Mouse (Mus musculus): ENCODE data around the gene Glrx2. TPM values are rescaled to one million over a fixed set of nuclear protein-coding genes. Genes with fewer than 3 reads are reported as not detected.
A peak's percentile ranks its signal among the peaks of the same experiment; 100 is the strongest.
"Not testable (repeated sequence)": the region's sequence is repeated elsewhere in the genome, so short reads cannot be mapped to it uniquely, and the experiment has no call there.

Gene Glrx2
- 98.3 and 104 TPM in 2 replicates for polyA plus RNA-seq (2015; fragmentation: Nextera tagmentation; extraction: Ambion mirVana)

DNA sequence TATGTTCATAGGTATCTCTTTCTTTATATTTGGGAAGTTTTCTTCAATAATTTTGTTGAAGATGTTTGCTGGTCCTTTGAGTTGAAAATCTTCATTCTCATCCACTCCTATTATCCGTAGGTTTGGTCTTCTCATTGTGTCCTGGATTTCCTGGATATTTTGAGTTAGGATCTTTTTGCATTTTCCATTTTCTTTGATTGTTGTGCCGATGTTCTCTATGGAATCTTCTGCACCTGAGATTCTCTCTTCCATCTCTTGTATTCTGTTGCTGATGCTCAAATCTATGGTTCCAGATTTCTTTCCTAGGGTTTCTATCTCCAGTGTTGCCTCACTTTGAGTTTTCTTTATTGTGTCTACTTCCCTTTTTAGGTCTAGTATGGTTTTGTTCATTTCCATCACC, at the start of gene Glrx2:
Gene Glrx2 (plus strand): TSS at position 301 of the 400 bp plus-strand sequence.
- not testable (repeated sequence) for H3K9me3 ChIP-seq; H3K36me3 ChIP-seq; H3K27ac ChIP-seq; H3K4me3 ChIP-seq (replicated peaks); ATAC-seq (ENCODE audit: insufficient read depth, low FRiP score, low read depth); H3K4me2 ChIP-seq; H3K4me1 ChIP-seq; H3K27me3 ChIP-seq (replicated peaks); H3K9ac ChIP-seq
- WGBS, result no CpG with 5 or more reads among the region's 2 CpGs

- Histone ChIP-seq H3K4me3 (replicated peaks) (no peak overlapping the region), H3K9me3 (no peaks in the 10 kb centered on the region), H3K4me1 (no peaks in the 10 kb centered on the region), H3K9ac (no peak overlapping the region), H3K27ac (no peak overlapping the region), H3K27me3 (replicated peaks) (no peaks in the 10 kb centered on the region), H3K36me3 (peaks cover 12% of the 10 kb centered on the region), H3K4me2 (no peak overlapping the region)
- no peak for ATAC-seq (ENCODE audit: insufficient read depth, low FRiP score, low read depth)
- WGBS, result 84% methylated on average over 4 of the region's 4 CpGs
These were observed 40.3 kb upstream of the Glrx2 start for GRCm38 (mm10) chr1:143675734-143676361.

DNA sequence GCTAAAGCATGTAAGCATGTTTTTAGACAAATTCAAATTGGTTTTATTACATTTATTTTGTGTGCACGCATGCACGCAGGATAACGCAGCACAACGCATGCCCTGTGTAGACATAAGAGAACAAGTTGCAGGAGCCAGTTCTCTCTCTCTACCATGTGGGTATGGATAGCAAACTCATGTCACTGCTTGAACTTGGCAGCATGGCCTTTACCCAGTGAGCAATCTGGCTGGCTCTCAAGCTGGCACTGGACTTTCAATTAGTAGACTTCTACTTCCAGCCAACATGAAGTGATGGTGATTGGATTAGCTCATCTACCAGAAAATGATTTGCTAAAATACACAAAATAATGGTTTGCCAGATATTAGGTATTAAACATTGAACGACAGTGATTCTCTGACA, 35.0 kb upstream of the Glrx2 start:
- Histone ChIP-seq H3K27ac (no peak overlapping the region), H3K4me1 (no peaks in the 10 kb centered on the region), H3K4me3 (replicated peaks) (no peak overlapping the region), H3K27me3 (replicated peaks) (no peaks in the 10 kb centered on the region), H3K36me3 (peaks cover 12% of the 10 kb centered on the region), H3K9ac (no peak overlapping the region), H3K9me3 (no peaks in the 10 kb centered on the region), H3K4me2 (no peak overlapping the region)
- WGBS, result 94% methylated on average over 5 of the region's 5 CpGs
- no peak for ATAC-seq (ENCODE audit: insufficient read depth, low FRiP score, low read depth)

DNA sequence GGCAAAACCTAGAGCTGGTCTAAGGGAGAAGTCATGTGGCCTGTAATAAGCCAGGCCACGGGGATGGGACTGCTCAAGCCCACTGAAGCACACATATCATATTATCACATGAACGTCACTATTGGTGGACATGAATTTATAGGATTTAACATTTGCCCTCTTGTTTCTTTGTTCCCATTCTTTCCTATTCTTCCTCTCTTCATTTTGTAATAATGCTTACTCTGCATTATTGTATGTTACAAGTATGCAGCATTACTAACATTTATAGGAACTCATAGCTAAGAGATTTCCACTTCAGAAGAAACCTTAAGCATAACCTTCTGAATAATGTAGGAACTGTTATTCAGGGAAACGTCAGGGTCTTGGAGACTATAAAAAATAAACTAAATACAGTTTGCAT, 31.3 kb upstream of the Glrx2 start:
- no peak overlapping the region for H3K4me2 ChIP-seq
- H3K9ac ChIP-seq, result no peak overlapping the region
- no peak for ATAC-seq (ENCODE audit: insufficient read depth, low FRiP score, low read depth)
- peaks cover 4% of the 10 kb centered on the region; the same call in 1 of the 2 replicates for H3K36me3 ChIP-seq
- no peaks in the 10 kb centered on the region for H3K4me1 ChIP-seq
- H3K27me3 ChIP-seq (replicated peaks), result no peaks in the 10 kb centered on the region
- H3K4me3 ChIP-seq (replicated peaks), result no peak overlapping the region
- WGBS, result 90% methylated on average over 3 of the region's 3 CpGs
- no peak overlapping the region for H3K27ac ChIP-seq
- no peaks in the 10 kb centered on the region for H3K9me3 ChIP-seq

- H3K4me1 ChIP-seq, result no peaks in the 10 kb centered on the region; the same call in 1 of the 2 replicates
- no peaks in the 10 kb centered on the region for H3K27me3 ChIP-seq (replicated peaks)
- under 1% methylated on average over 13 of the region's 13 CpGs for whole genome bisulfite sequencing
- H3K9ac ChIP-seq, result peak overlapping the region; percentile 76; the same call in 1 of the 2 replicates
- ATAC-seq (ENCODE audit: insufficient read depth, low FRiP score, low read depth), result no peak
- peak overlapping the region; percentile 89 for H3K4me3 ChIP-seq (replicated peaks)
- H3K4me2 ChIP-seq, result peak overlapping the region; percentile 64
- 0 out of 2 replicates have a peak, but pooled peaks cover 3% of the 10 kb centered on the region for H3K36me3 ChIP-seq
- H3K9me3 ChIP-seq, result no peaks in the 10 kb centered on the region
- peak overlapping the region; percentile 94 for H3K27ac ChIP-seq
These were observed 14.4 kb upstream of the Glrx2 start for GRCm38 (mm10) chr1:143701736-143702135.

DNA sequence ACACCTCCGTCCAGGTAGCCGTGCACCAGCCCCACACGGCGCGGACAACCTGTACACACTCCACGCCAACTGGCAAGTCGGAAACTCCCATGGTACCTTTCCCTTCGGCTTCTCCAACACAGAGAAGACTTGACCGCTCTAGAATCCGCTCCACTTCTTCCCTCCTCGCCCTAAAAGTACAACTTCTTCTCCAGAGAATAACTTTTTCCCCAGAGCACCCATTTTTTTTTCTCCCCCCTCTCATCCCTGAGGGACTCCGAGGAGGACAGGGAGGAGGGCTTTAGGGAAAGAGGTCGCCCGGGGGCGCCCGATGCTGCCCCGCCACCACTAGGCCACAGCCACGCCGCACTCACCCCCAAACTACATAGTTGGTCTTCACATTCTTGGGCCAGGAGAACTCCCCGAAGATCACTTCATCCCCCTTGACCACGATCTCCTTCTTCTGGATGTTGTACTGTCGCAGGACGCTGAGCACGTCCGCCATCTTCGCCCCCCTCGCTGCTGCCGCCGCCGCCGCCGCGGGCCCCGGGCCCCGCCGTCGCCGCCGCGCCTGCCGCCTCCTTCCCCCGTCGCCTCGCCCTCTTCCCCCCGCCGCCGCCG, 13.9 kb upstream of the Glrx2 start:
- Histone ChIP-seq H3K4me2 (peak overlapping the region; percentile 64), H3K36me3 (0 out of 2 replicates have a peak, but pooled peaks cover 3% of the 10 kb centered on the region), H3K4me1 (no peaks in the 10 kb centered on the region; the same call in 1 of the 2 replicates), H3K9ac (peak overlapping the region; percentile 76), H3K27me3 (replicated peaks) (no peaks in the 10 kb centered on the region), H3K9me3 (no peaks in the 10 kb centered on the region), H3K27ac (peak overlapping the region; percentile 94), H3K4me3 (replicated peaks) (peak overlapping the region; percentile 89)
- peak; percentile 65 for ATAC-seq (ENCODE audit: insufficient read depth, low FRiP score, low read depth)
- under 1% methylated on average over 44 of the region's 48 CpGs for WGBS

DNA sequence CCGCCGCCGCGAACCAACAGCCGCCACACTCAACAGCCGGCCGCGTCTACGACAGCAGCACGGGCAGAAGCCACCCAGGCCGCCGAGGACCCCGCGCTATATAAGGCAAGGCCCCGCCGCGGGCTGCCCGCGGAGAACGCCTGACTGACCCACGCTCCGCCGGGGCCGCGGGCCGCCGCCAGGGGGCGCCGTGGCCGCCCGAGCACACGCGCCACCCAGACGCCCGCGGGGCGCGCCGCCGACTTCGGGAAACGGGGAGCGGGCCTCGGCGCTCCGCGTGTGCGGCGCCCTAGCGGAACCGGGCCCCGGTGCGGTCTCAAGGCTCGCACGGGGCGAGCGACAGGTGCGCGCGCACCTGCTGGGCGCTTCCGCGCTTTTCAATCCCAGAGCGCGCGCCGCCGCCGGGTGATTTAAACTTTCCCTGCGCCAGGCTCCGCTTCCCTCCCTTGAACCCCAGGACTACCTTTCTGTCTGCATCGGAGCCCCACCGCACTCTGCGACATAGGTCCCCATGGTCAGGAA, 13.3 kb upstream of the Glrx2 start, which contains the start of gene Cdc73:
Gene Cdc73 (minus strand): TSS at position 153 of the 522 bp plus-strand sequence.
- H3K27me3 ChIP-seq (replicated peaks), result no peaks in the 10 kb centered on the region
- peak within 1 kb of the TSS; percentile 89 for H3K4me3 ChIP-seq (replicated peaks)
- no peaks in the 10 kb centered on the region; the same call in 1 of the 2 replicates for H3K4me1 ChIP-seq
- peak; percentile 99 for ATAC-seq (ENCODE audit: insufficient read depth, low FRiP score, low read depth)
- H3K36me3 ChIP-seq, result 0 out of 2 replicates have a peak, but pooled peaks cover 3% of the 10 kb centered on the region
- under 1% methylated on average over 72 of the region's 74 CpGs for WGBS
- H3K27ac ChIP-seq, result peak within 1 kb of the TSS; percentile 94
- peak within 1 kb of the TSS; percentile 76 for H3K9ac ChIP-seq
- H3K4me2 ChIP-seq, result peak within 1 kb of the TSS; percentile 76
- H3K9me3 ChIP-seq, result no peaks in the 10 kb centered on the region

- no peak overlapping the region for H3K9ac ChIP-seq
- no peaks in the 10 kb centered on the region for H3K36me3 ChIP-seq
- no peaks in the 10 kb centered on the region for H3K27me3 ChIP-seq (replicated peaks)
- WGBS, result 54% methylated on average over 4 of the region's 4 CpGs
- ATAC-seq (ENCODE audit: insufficient read depth, low FRiP score, low read depth), result no peak
- H3K9me3 ChIP-seq, result no peaks in the 10 kb centered on the region
- no peak overlapping the region for H3K27ac ChIP-seq
- H3K4me2 ChIP-seq, result no peak overlapping the region
- H3K4me1 ChIP-seq, result no peaks in the 10 kb centered on the region
- no peak overlapping the region for H3K4me3 ChIP-seq (replicated peaks)
These were observed 9.1 kb upstream of the Glrx2 start for GRCm38 (mm10) chr1:143707006-143707405.

GRCm38 (mm10) chr1:143708361-143708760, 7.8 kb upstream of the Glrx2 start:
- Histone ChIP-seq H3K27ac (no peak overlapping the region), H3K27me3 (replicated peaks) (no peaks in the 10 kb centered on the region), H3K36me3 (no peaks in the 10 kb centered on the region), H3K9ac (no peak overlapping the region), H3K4me2 (no peak overlapping the region), H3K4me1 (no peaks in the 10 kb centered on the region), H3K4me3 (replicated peaks) (no peak overlapping the region), H3K9me3 (no peaks in the 10 kb centered on the region)
- no peak for ATAC-seq (ENCODE audit: insufficient read depth, low FRiP score, low read depth)
- 59% methylated on average over 6 of the region's 6 CpGs for WGBS

GRCm38 (mm10) chr1:143709966-143710626, 6.0 kb upstream of the Glrx2 start:
- Histone ChIP-seq H3K27ac (no peak overlapping the region), H3K36me3 (no peaks in the 10 kb centered on the region), H3K27me3 (replicated peaks) (no peaks in the 10 kb centered on the region), H3K4me1 (no peaks in the 10 kb centered on the region), H3K4me3 (replicated peaks) (no peak overlapping the region), H3K4me2 (no peak overlapping the region), H3K9ac (no peak overlapping the region), H3K9me3 (no peaks in the 10 kb centered on the region)
- ATAC-seq (ENCODE audit: insufficient read depth, low FRiP score, low read depth), result no peak
- 57% methylated on average over 7 of the region's 7 CpGs for WGBS

- ATAC-seq (ENCODE audit: insufficient read depth, low FRiP score, low read depth), result no peak
- Histone ChIP-seq H3K27ac (no peak overlapping the region), H3K4me3 (replicated peaks) (no peak overlapping the region), H3K27me3 (replicated peaks) (no peaks in the 10 kb centered on the region), H3K4me2 (no peak overlapping the region), H3K9me3 (no peaks in the 10 kb centered on the region), H3K36me3 (no peaks in the 10 kb centered on the region), H3K9ac (no peak overlapping the region), H3K4me1 (no peaks in the 10 kb centered on the region)
- 54% methylated on average over 5 of the region's 5 CpGs for WGBS
These were observed 5.5 kb upstream of the Glrx2 start for GRCm38 (mm10) chr1:143710627-143710976.

All from stomach, embryonic 15.5 days (tissue).